Mouse (Mus musculus) spleen, adult 2 months (tissue): ENCODE data around the gene Sod3. TPM values are rescaled to one million over a fixed set of nuclear protein-coding genes. Genes with fewer than 3 reads are reported as not detected.

Experiments
- DNase-seq, 2 experiments: peaks; one replicate each; pipeline versions ENCODE4 v3.0.0 to v3.0.0-alpha.2; 2012 to 2021; ENCODE audit warnings: low spot score in 2 of 2, low read depth in 1 of 2
- H3K27ac ChIP-seq: fragments of 200-500 bp; 2 replicates; pipeline ENCODE4 v1.5.1; 2012; ENCODE audit warnings: low read length, inconsistent platforms; ENCODE audit not compliant: insufficient read depth
- H3K27me3 ChIP-seq: fragments of 200-500 bp; 2 replicates; pipeline ENCODE4 v1.6.1; 2012; ENCODE audit warnings: mild to moderate bottlenecking, moderate library complexity, low read length, inconsistent platforms; ENCODE audit not compliant: control insufficient read depth, insufficient read depth
- H3K36me3 ChIP-seq: fragments of 200-500 bp; 2 replicates; pipeline ENCODE4 v1.6.1; 2012; ENCODE audit warnings: mild to moderate bottlenecking, low read length, inconsistent platforms; ENCODE audit not compliant: control insufficient read depth, insufficient read depth
- H3K4me1 ChIP-seq: fragments of 200-500 bp; 2 replicates; pipeline ENCODE4 v1.6.1; 2011; ENCODE audit warnings: inconsistent platforms; ENCODE audit not compliant: control insufficient read depth, insufficient read depth, insufficient read length
- H3K4me3 ChIP-seq: fragments of 200-500 bp; 2 replicates; pipeline ENCODE4 v1.5.1; 2011; ENCODE audit warnings: mild to moderate bottlenecking, inconsistent platforms; ENCODE audit not compliant: insufficient read depth, insufficient read length; ENCODE audit errors: extremely low read depth
- CTCF ChIP-seq: fragments of 200-500 bp; IDR thresholded peaks from 2 replicates; pipeline ENCODE4 v1.5.1; 2011; ENCODE audit warnings: mild to moderate bottlenecking, inconsistent platforms; ENCODE audit not compliant: insufficient read depth, insufficient read length, insufficient replicate concordance; ENCODE audit errors: extremely low read depth
- POLR2A ChIP-seq: fragments of 200-500 bp; IDR thresholded peaks from 2 replicates; pipeline ENCODE4 v1.6.1; 2011; ENCODE audit warnings: low read depth, low read length, inconsistent platforms
- WGBS: fragments of 180-500 bp; shearing (Covaris S2); methylation state at CpG from one replicate; pipeline ENCODE4 v1.1.7; 2018; 5-methylcytosine and 5-hydroxymethylcytosine counted together
- polyA plus RNA-seq: library from polyadenylated mRNA; depleted of rRNA; stranded (reverse); fragments of >200 nt; gene quantifications from 2 replicates; pipeline ENCODE4 v1.2.3, GENCODE M21; 2012; rRNA removed

Sod3 gene
- polyA plus RNA-seq: 40.4 and 44.9 TPM in 2 replicates

DNA sequence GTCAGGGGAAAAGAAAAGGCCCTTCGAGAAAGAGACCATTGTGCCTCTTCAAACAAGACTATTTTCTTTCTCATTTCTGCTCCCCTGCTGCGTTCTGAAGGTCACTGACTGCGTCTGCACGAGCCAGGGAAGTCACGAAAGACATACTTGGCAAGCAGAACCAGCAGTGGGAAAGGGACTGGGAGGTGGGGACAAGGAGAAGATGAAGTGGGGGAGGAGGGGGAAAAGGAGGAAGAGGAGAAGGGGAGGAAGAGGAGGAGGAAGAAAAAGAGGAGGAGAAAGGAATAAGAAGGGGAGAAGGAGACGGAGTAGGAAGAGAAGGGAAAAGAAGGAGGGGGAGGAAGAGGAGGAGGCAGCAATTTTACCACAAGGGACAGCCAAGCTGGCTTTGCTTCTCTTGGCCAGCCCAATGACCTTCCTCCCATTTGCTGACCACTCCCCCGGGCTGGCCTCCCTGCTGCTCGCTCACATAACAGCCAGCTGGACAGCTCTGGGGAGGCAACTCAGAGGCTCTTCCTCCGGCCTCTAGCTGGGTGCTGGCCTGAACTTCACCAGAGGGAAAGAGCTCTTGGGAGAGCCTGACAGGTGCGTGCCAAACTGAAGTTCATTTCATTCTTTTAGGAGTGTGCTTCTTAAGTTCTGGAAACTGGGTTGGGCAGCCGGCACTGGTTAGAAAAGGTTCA is at the start of gene Sod3:
Sod3 (plus strand) TSS at position 324 of the 683 bp plus-strand sequence.
- TF ChIP-seq CTCF: no peak
- TF ChIP-seq POLR2A: no peak
- peak within 1 kb of the TSS; percentile 33; the same call in 1 of the 2 replicates for H3K27ac ChIP-seq
- no peaks in the 10 kb centered on the region for H3K27me3 ChIP-seq
- DNase-seq: no peak
- WGBS: 55% methylated on average over 11 of the region's 11 CpGs
- H3K36me3 ChIP-seq: no peaks in the 10 kb centered on the region
- no peaks in the 10 kb centered on the region; the same call in 1 of the 2 replicates for H3K4me1 ChIP-seq
- no peak within 1 kb of the TSS; the same call in 1 of the 2 replicates for H3K4me3 ChIP-seq

DNA sequence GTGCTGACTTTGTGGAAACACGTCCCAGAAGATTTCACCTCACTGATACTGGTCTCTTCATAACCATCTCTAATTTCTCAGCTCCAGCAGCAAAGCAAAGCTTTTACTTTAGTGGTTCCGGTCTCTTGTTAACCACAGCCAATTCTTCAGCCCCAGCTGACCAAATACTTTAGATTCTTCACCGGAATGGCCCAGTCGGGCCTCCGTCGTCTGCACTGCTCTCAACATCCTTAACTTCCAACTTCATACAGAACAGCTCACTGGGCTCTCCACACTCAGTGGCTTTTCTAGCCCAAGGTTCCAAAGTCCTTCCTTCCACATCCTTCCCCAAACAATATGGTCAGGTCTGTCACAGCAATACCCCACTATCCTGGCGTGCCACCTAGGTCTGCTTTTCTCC is 46.7 kb upstream of the Sod3 start:
- no peak for TF ChIP-seq POLR2A
- no peak for TF ChIP-seq CTCF
- Histone ChIP-seq H3K27me3 (no peaks in the 10 kb centered on the region), H3K4me3 (no peak overlapping the region), H3K4me1 (no peaks in the 10 kb centered on the region), H3K27ac (no peak overlapping the region), H3K36me3 (no peaks in the 10 kb centered on the region)
- 85% methylated on average over 7 of the region's 7 CpGs for WGBS
- DNase-seq: no peak

DNA sequence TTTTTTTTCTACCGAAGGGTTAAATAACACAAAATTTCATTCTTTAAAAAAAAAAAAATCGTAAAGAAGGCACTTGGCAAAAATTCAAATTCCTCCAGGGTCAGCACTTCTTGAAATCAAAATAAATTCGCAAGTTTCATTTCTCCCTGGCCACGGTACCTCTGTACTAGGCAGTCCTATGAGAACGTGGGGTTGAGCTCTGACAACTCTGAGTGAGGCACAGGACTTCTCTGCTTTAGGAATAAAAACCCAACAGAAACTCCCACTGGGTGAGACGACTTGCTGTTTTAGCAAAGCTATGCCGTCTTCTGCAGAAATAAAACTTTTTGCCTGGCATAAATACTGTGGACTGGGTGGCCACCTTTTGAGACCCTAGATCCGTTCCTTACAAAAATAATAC is 44.1 kb upstream of the Sod3 start:
- Histone ChIP-seq H3K4me3 (no peak overlapping the region), H3K4me1 (no peaks in the 10 kb centered on the region), H3K27ac (no peak overlapping the region), H3K27me3 (no peaks in the 10 kb centered on the region), H3K36me3 (no peaks in the 10 kb centered on the region)
- no peak for DNase-seq
- 39% methylated on average over 8 of the region's 8 CpGs for WGBS
- TF ChIP-seq POLR2A (no peak), CTCF (no peak)

DNA sequence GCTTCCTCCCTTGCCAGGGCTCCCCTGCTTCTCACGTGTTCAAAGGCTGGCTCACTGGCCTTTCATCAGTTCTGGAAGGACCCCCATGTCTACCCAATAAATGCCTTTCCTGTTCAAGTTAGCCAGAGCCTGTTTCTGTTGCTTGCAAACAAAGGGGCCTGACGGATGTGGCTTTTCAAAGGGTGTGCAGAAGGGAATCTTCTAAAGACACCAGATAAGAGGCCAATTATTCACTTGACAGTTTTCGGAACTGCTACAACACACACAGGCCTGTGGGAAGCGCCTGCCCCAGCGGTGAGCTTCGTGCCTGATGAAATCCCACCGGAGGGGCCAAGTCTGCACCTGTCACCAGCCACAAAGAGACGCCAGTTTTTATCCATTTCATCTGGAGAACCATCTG is 31.5 kb upstream of the Sod3 start:
- H3K36me3 ChIP-seq: no peaks in the 10 kb centered on the region
- no peak for TF ChIP-seq POLR2A
- no peak for TF ChIP-seq CTCF
- no peak overlapping the region for H3K4me3 ChIP-seq
- no peak for DNase-seq
- no peaks in the 10 kb centered on the region for H3K4me1 ChIP-seq
- WGBS: 52% methylated on average over 8 of the region's 8 CpGs
- H3K27me3 ChIP-seq: no peaks in the 10 kb centered on the region
- H3K27ac ChIP-seq: no peak overlapping the region

DNA sequence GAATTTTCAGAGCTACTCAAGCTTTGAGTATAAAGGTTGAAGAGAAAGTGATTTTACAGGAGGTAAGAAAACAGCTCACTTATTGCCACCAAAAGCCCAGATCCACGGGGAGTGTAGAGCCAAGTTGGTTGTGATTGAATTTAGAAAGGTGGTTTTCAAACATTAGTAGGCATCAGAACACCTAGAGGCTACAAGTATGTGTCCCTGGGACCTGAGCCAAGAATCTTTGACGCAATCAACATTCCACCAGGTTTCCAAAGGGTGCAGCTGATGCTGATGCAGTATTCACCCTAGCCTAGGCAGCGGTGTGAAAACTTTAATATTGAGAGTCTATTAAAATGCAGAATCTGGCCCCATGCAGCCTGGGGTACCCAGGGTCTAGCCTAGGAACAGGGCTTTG is 28.0 kb upstream of the Sod3 start:
- Histone ChIP-seq H3K4me3 (no peak overlapping the region), H3K36me3 (no peaks in the 10 kb centered on the region), H3K27ac (no peak overlapping the region), H3K27me3 (no peaks in the 10 kb centered on the region), H3K4me1 (no peaks in the 10 kb centered on the region)
- no peak for TF ChIP-seq CTCF
- TF ChIP-seq POLR2A: no peak
- no peak for DNase-seq
- WGBS: 79% methylated on average over 3 of the region's 3 CpGs

DNA sequence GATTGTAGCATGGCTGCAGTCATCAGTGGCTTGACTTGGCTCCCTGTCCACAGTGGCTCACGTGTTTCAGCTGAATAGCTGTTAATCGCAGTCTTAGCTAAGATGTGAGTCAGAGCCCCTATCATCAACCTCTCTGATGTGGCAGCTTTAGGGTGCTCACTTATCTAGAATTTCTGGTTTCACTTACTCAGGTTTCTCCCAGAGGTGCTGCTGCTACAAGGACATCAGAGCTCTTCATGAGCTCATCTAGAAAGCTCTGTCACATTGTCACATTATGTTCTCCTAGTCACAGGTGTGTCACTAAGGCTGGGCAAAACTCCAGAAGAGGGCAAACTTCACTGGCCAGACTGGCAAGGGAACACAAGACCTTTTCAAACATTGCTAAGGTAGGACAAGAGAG is 24.5 kb upstream of the Sod3 start:
- Histone ChIP-seq H3K4me1 (no peaks in the 10 kb centered on the region), H3K27me3 (no peaks in the 10 kb centered on the region), H3K27ac (no peak overlapping the region), H3K4me3 (no peak overlapping the region), H3K36me3 (no peaks in the 10 kb centered on the region)
- no peak for TF ChIP-seq POLR2A
- TF ChIP-seq CTCF: no peak
- 91% methylated on average over 2 of the region's 2 CpGs for WGBS
- no peak for DNase-seq

DNA sequence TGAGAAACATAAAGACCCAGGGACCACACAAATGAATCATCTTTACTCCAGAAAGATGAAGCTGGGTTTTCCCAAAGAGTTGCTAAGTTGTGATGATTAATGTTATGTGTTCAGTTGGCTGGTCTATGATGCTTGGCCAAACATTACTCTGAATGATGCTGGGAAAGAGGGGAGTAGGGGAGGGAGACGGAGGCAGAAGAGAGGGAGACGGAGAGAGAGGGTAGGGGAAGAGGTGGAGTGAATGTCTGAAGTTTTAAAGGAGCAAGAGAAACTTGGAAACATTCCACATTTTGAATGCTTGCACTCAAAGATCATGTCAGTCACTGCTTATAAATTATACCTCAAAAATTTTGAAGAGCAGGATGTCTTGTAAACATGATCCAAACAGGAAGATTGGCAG is 16.7 kb upstream of the Sod3 start:
- TF ChIP-seq CTCF: no peak
- TF ChIP-seq POLR2A: no peak
- Histone ChIP-seq H3K27me3 (no peaks in the 10 kb centered on the region), H3K36me3 (no peaks in the 10 kb centered on the region), H3K27ac (no peak overlapping the region), H3K4me3 (no peak overlapping the region), H3K4me1 (no peaks in the 10 kb centered on the region)
- 75% methylated on average over 2 of the region's 2 CpGs for WGBS
- no peak for DNase-seq
